Mouse (Mus musculus) c-Kit-negative CD71-positive TER-119-positive erythroid progenitor cells, embryonic 14.5 days (primary cell): ENCODE data around the gene H2-Q4.
A peak's percentile ranks its signal among the peaks of the same experiment; 100 is the strongest.
"Not testable (repeated sequence)": the region's sequence is repeated elsewhere in the genome, so short reads cannot be mapped to it uniquely, and the experiment has no call there.

Experiments
- DNase-seq: peaks from one replicate; pipeline ENCODE4 v3.0.0-alpha.2; 2013; ENCODE audit warnings: low read depth, low spot score

The H2-Q4 gene

GRCm38 (mm10) chr17:35379369-35379728 lies at the start of gene H2-Q4:
TSS of gene H2-Q4 (plus strand) at chr17:35379617.
- no peak for DNase-seq

DNA sequence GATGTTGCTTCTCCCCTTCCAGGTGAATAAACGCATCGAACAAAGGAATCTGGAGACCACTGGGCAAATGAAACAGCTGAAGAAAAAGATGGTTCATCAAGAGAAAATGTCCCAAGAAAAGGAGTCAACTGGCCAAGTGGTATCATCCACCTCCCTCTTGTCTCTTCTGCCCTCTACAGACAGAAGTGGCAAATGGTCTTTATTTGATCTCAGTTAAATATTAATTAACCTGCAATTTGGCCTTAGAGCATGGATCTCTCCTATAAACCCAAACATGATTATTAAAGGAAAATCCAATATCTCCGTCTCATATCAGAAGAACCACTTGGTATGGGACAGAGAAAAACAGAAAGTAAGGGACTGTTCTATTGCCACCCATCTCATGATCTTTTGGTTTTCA lies 49.7 kb upstream of the H2-Q4 start:
- DNase-seq, result not testable (repeated sequence)

DNA sequence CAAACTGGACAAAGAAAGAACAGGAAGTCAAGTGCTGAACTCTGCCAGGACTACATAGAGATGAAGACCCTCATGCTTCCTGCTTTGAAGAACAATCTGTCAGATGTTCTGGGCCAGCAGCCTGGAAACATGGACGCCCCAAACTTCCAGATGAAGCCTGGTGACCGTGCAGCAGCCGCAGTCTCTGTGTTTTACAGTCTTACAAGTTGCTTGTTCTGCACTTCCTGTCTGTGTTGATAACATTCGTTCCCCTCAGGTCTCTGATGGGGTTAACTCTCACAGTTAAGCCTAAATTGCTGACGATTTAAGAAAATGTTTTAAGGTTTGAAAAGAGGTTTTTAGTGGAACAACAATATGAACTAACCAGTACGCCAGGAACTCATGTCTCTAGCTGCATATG lies 47.9 kb upstream of the H2-Q4 start:
- DNase-seq, result not testable (repeated sequence)

GRCm38 (mm10) chr17:35342071-35342671 lies 37.2 kb upstream of the H2-Q4 start, which contains the start of gene H2-Q2:
TSS of gene H2-Q2 (plus strand) at chr17:35342242.
- DNase-seq, result no peak

DNA sequence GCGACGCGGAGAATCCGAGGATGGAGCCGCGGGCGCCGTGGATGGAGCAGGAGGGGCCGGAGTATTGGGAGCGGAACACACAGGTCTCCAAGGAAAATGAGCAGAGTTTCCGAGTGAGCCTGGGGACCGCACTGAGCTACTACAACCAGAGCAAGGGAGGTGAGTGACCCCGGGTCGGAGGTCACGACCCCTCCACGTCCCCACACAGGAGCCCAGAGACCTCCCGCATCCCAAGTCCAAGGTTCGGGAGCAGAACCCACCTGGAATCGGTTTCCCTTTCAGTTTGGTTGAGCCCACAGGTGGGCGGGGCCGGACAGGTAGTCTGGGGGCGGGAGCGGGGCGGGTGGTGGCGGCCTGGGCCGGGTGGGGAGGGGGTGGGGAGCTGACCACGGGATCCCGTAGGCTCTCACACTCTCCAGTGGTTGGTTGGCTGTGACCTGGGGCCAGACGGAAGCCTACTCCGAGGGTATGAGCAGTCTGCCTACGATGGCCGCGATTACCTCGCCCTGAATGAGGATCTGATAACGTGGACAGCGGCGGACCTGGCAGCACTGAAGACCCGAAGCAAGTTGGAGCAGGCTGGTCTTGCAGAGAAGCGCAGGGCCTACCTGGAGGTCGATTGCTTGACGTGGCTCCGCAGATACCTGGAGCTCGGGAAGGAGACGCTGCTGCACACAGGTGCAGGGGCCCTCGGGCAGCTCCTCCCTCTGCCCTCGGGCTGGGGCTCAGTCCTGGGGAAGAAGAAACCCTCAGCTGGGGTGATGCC lies 36.5 kb upstream of the H2-Q4 start:
- DNase-seq, result no peak

- DNase-seq, result not testable (repeated sequence)
Observed at GRCm38 (mm10) chr17:35347659-35348058, 31.8 kb upstream of the H2-Q4 start.

DNA sequence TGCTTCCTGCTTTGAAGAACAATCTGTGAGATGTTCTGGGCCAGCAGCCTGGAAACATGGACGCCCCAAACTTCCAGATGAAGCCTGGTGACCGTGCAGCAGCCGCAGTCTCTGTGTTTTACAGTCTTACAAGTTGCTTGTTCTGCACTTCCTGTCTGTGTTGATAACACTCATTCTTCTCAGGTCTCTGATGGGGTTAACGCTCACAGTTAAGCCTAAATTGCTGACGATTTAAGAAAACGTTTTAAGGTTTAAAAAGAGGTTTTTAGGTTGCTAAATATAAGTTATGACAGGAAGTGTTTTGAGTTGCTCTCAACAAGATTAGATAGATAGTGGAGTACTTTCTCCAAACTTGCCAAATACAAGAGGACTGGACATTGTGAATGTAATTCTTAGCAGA lies 26.1 kb upstream of the H2-Q4 start:
- not testable (repeated sequence) for DNase-seq

GRCm38 (mm10) chr17:35354071-35354470 lies 25.3 kb upstream of the H2-Q4 start:
- no peak for DNase-seq

DNA sequence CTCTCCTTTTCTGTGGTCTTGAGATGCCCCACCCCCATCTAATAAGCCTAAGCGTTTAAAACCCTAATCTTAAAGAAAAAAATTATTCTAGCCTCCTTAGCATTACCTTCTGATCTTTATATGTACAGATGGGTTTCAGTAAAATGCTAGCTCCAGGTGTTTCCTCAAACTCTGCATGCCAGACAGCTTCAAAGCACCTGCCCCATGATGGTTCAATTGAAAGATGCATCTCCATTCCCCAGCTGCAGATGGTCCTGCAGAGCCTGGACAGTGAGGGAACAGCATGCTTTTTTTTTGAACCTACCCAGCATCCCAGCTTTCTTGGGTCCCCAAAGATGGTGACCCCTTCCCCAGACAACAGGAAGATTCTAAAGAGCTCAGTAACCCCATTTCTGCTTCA lies 22.3 kb upstream of the H2-Q4 start:
- DNase-seq, result no peak

DNA sequence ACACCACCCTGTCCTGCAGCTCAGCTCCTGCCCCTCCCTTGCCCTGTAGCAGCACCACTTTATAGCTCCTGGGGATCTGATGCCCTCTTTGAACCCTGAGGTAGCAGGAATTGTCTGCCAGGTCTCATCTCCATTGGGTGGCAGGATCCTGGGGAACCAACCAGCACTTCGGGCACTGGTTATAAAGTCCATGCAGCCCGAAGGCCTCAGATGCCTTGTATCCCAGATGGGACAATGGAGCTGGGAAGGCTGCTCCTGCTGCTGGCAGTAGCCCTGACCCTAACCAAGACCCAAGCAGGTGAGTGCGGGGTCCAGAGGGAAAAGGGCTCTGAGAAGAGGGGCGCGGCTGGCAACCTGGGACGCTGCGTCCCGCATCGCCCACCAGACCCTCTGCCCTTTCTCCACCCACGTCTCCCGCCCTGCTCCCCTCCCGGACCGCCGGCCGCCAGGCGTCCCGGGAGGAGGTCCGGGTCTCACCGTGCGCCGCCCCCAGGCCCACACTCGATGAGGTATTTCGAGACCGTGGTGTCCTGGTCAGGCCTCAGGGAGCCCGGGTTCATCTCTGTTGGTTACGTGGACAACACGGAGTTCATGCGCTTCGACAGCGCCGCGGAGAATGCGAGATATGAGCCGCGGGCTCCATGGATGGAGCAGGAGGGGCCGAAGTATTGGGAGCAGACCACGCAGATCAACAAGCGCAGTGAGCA lies 20.5 kb upstream of the H2-Q4 start:
- DNase-seq, result no peak

GRCm38 (mm10) chr17:35359470-35359862 lies 20.0 kb upstream of the H2-Q4 start:
- no peak for DNase-seq

- DNase-seq, result peak; percentile 9
Observed at GRCm38 (mm10) chr17:35379729-35380451, 473 bp downstream of the H2-Q4 start.

- DNase-seq, result not testable (repeated sequence)
Observed at GRCm38 (mm10) chr17:35389796-35390195, 10.4 kb downstream of the H2-Q4 start.

DNA sequence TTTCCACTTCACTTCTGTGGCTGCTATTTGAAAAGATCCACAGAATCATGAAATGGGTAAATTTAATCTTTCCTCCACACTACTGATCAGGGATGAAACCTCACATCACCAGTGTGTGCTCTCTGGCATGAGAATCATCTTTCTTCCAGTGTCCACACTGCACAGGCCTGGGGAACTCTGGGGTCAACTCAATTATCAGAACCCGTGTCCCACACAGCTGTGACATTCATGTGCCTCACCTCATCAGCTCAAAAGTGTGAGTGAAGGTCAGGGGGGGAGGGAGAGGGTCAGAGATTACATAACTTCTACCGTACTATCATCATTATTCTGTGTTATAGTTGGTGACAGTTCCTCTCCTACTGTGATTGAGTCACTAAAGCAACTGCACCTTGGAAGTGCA lies 13.3 kb downstream of the H2-Q4 start:
- not testable (repeated sequence) for DNase-seq

DNA sequence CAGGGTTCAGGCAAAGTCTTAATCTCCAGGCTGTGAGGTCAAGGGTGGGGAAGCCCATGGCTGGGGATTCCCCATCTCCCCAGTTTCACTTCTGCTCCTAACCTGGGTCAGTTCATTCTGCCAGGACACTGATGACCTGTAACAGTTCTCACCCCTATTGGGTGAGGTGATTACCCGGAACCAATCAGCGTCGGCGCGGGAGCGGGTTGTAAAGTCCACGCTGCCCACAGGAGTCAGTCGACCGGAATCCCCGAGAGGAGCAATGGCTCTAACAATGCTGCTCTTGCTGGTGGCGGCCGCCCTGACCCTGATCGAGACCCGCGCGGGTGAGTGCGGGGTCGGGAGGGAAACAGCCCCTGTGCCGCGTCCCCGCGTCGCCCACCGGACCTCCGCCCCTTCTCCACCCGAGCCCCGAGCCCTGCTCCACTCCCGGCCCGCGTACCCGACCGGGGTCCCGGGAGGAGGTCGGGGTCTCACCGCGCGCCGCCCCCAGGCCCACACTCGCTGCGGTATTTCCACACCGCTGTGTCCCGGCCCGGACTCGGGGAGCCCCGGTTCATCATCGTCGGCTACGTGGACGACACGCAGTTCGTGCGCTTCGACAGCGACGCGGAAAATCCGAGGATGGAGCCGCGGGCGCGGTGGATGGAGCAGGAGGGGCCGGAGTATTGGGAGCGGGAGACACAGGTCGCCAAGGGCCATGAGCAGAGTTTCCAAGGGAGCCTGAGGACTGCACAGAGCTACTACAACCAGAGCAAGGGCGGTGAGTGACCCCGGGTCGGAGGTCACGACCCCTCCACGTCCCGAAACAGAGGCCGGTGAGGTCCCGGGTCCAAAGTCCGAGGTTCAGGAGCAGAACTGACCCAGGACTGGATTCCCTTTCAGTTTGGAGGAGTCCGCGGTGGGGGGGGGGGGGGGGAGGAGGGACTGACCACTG lies 14.7 kb downstream of the H2-Q4 start:
- DNase-seq, result not testable (repeated sequence)

DNA sequence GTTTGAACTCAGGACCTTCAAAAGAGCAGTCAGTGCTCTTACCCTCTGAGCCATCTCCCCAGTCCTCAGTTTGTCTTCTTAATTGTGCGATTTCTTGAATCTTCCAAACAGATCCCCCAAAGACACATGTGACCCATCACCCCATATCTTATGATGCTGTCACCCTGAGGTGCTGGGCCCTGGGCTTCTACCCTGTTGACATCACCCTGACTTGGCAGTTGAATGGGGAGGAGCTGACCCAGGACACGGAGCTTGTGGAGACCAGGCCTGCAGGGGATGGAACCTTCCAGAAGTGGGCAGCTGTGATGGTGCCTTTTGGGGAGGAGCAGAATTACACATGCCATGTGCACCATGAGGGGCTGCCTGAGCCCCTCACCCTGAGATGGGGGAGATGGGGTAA lies 17.5 kb downstream of the H2-Q4 start:
- DNase-seq, result not testable (repeated sequence)

DNA sequence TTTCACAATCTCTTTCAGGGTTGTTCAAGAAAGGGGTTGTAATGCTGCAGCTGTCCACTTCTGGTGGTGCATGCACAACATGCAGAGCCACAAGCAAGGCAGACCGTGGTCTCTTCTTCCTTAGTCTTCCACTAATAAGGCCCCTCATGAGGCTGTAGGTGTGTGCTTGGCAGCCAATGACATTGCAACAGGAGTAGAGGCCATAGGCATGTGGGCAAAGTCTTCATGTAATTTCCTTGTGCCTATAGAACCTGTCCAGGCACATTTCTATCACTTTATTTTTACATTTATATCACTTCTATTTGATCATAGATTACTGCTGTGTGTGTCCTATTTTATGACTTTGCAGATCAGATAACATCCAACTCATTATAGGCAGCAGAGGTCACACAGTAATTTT lies 33.6 kb downstream of the H2-Q4 start:
- DNase-seq, result not testable (repeated sequence)

DNA sequence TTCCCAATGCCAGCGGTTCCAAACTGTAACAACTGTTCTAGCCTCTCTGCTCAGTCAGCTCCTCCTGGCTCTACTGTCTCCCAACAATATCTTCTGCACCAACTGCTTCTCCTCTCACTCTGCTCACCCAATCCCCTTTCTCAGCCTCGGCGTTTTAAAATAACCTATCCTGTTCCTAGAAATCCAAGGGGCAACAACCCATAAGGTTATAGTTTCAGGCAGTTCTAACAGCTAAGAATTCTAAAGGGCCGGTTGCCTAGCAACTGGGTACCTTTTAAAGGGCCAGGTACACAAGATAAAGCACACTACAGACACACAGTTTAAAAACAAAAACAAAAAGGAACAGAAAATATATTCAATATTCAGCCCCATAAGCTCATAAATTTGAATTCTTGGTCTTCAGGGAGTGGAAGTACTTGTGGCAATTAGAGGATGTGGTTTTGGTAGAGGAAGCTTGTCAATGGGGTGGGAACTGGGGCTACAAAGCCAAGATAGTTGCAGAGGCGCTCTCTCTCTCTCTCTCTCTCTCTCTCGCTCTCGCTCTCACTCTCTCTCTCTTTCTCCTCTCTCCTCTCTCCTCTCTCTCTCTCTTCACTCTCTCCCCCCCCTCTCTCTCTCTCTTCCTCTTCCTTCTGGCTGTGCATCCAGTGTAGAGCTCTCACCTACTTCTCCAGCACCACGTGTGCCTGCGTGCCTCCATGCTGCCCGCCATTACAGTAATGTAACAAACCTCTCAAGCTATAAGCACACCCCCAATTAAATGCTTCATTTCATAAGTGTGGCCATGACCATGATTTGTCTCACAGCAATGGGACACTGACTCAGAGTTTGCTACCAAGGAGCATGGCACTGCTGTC lies 36.1 kb downstream of the H2-Q4 start:
- DNase-seq, result not testable (repeated sequence)

DNA sequence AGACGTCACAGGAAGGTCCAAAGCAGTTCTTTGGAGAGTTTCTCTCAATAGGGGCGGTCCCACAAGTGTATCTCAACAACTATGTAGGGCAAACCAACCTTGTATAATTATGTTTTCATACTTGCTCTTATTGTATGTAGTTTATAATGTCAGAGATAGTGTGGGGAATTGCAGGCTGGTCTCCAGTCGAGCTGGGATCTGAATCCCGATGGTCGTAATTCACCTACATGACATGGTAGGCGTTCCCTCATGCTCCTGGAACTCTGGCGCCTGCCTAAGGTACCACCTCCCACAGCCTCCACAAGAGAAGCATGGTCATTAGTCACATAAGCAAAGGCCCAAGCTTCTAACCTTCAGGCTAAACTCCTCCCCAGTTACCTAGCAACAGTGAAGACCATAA lies 39.4 kb downstream of the H2-Q4 start:
- no peak for DNase-seq

- not testable (repeated sequence) for DNase-seq
Observed at GRCm38 (mm10) chr17:35419564-35419963, 40.1 kb downstream of the H2-Q4 start.
